Mouse (Mus musculus) frontal cortex, adult 2 months (tissue): Measurements from ENCODE around the gene Nup54. TPM values are rescaled to one million over a fixed set of nuclear protein-coding genes. Genes with fewer than 3 reads are reported as not detected.

Experiments
- DNase-seq, 2 experiments: peaks; one replicate each; pipeline ENCODE4 v3.0.0; 2022; ENCODE audit warnings: low spot score in 1 of 2; ENCODE audit errors: extremely low spot score in 1 of 2
- polyA plus RNA-seq: library from polyadenylated mRNA; depleted of rRNA; stranded (reverse); fragments of >200 nt; gene quantifications from 2 replicates; pipeline ENCODE4 v1.2.3, GENCODE M21; 2012

Nup54 gene
- polyA plus RNA-seq, 1 experiment = 27.7 TPM

DNA sequence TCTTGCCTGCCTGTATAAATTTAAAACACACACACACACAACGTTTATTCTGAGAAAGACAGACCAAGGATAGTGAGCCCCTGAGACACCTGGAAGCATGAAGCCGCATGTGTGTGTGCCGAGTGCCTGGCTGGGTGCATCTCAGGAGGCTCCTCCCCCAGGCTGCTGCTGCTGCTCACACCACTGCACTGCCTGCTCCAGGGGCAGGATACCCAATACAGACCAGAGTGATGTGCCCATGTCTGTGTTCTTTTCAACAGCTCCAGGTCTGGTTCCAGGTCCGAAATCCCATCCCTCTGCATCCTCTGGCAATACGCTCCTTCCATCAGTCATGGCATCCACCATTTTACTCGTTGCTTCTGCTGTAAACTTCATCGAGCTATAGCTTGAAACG is 21.0 kb downstream of the Nup54 start:
- DNase-seq = no peak

DNA sequence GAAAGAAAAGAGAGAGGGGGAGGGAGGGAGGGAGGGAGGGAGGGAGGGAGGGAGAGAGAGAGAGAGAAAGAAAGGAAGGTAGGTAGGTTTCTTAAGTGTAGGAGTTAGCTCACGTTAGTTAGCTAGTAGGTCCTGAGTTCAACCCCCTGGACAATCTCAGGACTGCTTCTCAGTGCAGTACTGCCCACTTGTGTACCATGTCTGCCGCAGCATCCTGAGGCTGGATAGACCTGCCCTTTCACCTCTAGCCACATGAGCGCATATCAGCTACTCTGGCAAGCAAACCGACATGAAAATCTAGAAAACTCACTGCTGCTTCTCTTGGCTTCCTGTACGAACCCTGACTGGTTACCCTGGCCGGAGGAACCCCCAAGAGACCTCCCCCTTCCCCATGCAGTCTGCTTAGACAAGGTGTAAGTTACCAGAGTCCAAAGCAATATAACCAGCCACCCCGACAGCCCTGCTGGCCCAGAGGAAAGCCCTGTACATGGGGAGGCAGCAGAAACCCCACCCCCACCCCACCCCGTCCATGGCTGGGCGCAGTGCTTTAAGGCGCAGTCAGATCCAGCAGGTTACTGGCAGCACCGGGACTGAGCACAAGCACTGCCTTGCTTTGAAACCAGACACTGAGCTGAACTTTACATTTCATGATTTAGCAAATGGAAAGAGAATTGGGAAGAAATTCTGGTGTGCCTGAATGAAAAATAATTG is 21.6 kb downstream of the Nup54 start:
- DNase-seq = no peak

DNA sequence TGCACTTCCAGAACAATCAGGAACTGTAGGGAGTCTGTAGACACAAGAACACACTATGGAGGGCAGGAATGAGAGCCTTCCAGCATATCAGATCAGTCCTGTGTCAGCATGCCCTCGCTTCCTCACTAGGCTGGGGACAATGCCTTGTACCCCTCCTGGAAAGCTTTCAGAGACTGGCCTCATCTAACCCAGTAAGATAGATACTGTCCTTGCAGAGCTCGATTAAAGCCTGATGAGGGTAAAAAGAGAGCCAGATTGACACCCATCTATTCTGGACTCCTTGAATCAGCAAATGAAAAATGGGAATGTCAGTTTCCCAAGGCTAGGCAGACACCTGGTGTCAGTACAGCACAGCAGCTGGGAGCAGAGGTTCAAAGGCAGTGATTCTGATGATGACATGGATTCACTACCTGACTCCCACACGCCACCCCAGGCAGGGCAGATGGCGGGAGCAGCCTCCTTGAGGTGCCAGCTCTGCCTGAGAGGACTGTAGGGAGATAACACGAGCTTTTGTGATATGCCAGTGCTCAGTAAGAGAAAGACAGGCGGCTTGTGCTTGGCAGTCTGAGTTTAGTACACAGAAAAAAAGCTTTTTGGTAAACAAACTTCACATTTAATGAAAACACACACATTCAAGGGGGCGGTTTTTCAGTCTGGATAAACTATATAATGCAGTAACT is 23.4 kb downstream of the Nup54 start:
- no peak for DNase-seq

DNA sequence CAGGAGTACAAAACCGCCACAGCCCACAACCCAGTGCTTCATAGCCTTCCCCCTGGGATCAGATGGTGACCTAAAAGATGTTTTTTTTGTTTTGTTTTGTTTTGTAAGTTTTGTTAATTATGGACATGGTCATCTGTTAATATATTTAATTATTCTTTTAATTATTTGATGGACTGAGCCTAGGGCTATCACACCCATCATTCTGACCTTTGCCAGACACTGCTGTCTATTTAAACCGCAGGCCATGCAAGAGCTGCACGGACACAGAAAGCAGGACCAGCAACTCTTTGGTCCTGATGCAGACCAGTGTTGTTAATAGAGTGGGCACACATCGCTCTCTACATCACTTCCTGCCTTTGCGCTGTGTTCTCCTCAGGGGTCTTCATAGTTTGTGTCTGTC is 24.5 kb downstream of the Nup54 start:
- DNase-seq = no peak

DNA sequence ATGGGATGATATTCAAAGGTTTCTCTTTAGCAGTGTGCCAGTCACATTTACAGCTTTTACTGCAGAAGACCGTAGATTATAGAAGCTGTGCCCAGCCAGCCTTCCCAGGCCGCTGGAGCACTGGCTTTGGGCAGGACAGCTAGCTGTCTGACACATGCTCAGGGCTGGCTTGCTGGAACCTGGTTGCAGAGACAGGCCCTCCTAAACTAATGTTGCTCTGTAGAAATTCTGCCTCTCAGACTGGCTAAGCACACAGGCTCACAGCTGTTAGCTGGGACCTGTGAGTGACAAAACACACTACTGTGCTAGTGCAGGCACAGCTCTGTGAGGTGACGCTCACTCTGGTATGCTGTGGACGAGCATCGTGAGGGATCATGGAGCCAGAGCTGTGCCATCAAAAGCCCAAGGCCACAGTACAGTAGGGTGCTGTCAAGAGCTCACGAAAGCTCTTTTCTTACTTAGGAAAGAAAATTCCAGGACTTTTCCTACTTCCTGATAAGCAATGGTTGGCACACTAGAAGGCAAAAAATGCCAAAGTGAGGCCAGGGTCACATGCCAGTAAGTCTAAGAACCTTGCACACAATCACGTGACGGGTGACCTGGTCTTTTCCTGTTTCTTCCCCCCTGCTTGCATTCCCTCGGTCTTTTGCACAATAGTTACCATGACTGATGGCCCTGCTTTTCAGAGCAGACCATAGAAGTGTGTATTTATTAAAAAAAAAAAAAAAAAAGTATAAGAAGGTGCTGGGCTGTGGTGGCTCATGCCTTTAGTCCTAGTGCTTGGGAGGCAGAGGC is 25.5 kb downstream of the Nup54 start:
- no peak for DNase-seq

DNA sequence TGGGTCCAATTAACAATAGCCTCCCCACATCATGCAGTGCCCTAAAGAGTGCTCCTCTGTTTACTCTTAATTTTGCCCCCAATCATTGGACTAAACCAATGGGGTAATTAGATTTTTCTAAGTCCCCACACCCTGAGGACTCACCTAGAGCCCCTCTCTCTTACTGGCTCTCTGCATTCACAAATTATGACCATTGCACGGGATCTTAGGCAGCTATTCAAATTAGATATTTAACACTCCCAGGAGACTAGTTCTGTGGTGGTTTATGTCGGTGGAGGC is 30.7 kb downstream of the Nup54 start:
- DNase-seq = no peak

DNA sequence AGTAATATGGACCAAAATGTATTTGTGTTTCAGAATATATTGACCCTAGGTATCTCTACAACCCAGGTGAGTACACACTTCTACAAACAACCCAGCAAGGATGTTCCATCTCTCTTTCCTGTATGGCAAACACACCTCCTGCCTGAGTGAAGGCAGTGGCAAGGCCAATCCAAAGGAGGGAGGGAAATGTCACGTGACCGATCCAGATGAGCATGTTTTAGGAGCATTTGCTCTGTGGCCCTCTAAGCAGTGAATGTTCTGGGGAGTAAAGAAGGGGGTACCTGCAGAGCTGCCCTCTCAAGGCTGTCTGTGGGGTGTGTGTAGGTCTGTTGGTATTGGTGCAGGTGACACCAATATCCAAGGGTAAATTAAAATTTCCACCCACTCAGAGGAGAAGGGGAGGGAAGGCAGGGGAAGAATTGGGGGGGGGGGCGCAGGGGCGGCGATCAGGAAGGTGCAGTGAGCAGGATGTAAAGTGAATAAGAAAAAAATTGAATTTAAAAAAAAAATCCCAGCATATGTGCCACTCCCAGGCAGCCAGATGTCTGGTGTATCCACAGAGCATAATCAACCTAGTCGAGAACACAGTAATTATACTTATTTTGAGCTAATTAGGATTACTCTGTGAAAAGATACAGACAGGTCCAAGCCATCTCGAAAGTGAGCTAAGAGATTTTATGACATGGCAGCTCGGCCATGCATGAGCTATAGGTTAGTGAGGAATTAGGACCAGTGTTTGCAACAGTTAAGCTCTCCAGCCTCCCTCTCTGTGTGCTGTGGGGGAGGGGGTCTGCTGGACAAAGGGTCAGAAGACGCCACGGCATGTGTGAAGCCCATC is 31.2 kb downstream of the Nup54 start:
- no peak for DNase-seq

DNA sequence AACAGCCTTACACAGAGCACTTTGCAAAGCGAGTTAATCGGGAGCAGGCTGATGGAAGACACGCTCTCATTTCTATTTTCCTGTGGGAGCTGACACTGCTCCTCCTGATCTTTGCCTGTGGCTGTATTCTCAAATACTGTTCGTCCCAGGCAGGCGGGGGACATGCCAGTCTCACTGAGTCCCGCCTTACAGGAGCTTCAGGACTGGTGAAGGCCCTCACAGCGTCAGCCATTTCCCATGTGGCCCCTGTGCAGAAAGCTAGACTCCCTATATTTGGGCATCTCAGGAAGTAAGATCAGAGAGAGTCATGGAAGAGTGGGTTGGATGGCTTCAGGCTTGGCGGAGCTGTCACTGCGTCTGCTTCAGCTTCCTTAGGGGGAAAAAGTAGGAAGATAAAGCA is 32.2 kb downstream of the Nup54 start:
- no peak for DNase-seq

DNA sequence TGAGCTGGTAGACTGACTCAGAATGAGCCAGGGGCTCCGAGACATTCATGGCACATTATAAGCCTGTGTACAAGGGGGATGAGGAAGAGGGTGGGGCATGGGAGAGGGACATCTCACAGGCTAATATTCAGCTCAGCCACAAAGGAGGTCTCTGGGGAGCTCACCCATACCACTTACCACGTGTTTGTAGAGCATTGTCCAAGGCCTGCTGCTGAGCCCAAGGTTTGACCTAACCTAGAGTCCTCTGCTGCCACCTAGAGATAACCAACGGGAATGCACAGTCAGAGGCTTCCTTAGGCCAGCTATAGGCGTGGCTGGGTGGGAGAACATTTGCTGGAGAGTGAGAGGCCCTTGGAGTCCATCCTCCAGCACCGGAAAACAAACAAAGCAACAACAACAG is 36.9 kb downstream of the Nup54 start:
- peak; percentile 54 to 89 for DNase-seq

DNA sequence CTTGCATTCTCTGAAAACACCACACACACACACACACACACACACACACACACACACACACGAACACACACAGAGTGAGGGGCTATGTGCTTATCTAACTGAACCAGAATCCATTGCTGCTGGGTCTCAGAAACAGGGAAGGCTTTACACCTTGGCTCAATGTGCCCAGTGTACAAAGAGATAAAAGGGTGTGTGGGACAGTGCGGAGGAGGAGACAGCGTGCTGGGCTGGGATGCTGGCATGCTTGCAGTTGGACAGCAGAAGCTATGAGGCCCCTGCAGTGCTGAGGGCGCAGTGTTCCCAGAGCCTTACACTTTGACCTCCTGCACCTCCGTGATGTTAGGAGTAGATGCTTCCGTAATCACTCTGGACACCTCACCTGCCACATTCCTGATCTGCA is 38.5 kb downstream of the Nup54 start:
- no peak for DNase-seq

DNA sequence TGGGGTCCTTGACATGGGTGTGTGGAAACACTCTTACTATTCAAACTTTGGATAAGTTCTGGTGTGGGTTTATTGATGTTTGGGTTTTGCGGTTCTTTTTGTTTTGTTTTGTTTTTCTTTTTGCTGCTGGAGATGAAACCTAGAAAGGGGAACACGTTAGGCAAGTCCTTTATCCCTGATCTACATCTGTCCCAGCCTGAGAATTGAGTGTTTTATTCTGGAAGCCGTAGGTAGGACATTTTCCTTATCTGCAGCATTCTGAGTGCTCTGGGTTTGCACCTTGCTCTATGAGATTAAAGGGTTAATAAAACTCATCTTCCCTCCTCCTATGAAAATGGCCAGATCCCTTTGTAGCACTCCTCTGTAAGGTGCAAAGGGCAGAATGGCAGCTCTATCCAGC is 39.3 kb downstream of the Nup54 start:
- DNase-seq = no peak

DNA sequence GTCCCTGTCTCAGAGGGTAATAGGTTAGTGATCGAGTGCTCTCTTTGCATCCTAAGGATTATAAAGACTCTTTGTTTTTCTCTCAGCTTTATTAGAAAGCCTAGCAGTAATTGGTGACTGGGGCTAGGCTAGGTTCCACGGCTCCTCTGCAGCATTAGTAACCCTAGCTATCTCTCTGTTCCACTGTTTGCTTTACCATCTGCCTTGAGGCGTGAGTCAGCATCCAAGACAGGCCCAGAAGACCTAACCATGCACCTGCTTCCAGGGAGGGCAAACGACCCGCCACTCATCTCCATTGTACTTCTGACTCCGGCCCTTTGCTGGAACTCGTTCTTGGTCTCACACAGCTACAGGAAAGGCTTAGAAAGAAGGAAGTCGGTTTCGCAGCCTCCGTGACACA is 41.2 kb downstream of the Nup54 start:
- DNase-seq = no peak

DNA sequence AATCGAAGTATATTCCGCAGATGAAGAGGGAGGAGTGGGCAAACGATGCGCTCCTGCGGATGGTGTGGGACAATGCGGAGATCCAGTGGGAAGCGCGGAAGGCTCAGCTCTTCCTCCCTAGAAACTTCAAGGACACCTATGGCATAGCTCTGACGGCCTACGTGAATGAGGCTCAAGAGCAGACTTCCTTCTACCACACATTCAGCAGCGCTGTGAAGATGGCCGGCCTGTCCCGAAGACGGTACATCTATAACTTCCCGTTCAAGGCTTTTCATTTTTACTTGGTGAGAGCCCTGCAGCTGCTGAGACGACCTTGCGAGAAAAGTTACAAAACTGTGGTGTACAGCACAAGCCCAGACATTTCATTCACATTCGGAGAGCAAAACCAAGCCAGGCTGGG is 42.5 kb downstream of the Nup54 start:
- DNase-seq = no peak

DNA sequence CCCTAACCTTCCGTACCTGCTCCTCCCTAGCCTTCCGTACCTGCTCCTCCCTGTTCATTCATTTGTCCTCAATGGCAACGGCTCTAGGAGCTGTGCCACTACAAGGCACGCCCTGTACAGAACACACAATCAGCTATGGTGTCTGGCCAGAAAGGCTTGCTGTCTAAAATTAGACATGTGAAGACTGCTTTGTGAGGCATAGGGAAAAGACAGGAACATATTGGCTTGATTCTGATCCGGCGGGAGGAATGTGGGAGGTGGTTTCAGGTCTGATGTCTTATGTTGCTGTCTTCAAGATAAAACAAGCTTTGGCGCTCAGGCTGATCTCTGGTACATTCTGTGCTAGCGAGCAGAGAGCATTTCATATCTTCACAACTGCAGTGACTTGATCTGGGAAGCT is 44.4 kb downstream of the Nup54 start:
- peak in 1 of 2 experiments; percentile 11 for DNase-seq

DNA sequence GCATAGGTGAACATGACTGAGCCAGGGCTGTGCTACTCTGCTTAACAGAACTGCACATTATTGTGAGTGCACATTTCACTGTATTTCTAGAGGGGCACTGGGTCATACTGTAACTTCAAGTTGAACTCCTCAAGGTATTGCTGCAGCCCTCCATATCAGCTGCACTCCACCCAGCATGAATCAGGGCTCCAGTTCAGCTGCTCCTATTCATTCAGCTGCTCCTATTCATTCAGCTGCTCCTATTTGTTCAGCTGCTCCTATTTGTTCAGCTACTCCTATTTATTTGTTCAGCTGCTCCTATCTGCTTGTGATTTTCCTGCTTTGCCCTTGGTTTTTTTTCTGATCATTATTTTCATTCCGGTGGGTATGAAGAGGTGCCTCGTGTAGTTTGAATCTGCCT is 45.0 kb downstream of the Nup54 start:
- no peak for DNase-seq

DNA sequence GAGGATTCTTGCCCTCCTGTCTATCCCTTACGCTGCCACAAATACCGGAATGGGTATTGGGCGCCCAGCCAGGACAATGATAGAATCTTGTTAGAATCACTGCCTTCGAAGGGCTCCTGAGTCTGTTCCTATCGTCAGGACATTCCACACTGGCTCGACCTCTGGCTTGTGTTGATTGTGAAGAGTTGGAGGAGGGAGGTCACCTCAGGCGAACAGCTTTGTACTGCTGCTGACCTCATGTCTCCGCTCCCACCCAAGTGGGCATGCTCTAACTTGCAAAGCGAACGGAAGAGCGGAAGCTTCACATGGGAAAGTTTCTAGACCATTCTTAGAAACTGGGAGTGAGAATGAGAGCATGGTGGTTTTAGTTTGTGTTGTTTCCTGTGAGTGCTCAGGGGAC is 47.6 kb downstream of the Nup54 start:
- no peak for DNase-seq

DNA sequence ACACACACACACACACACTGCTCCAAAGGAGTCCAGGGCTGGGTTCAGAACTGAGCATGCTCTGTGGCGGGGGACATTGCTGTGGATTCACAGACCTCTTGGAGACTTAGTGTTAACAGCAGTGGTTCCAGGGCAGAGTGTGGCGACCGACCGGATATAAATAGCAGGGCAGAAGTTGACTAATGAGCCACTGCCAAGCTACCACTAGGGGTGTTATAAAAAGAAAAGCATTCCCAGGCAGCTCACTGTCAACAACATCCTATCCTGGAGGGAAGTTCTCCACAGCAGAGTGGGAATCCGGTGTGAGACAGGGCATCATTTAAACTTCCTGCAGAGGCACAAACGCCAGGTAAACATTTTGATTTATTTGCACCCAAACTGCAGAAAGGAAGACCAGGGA is 48.4 kb downstream of the Nup54 start:
- DNase-seq = no peak

DNA sequence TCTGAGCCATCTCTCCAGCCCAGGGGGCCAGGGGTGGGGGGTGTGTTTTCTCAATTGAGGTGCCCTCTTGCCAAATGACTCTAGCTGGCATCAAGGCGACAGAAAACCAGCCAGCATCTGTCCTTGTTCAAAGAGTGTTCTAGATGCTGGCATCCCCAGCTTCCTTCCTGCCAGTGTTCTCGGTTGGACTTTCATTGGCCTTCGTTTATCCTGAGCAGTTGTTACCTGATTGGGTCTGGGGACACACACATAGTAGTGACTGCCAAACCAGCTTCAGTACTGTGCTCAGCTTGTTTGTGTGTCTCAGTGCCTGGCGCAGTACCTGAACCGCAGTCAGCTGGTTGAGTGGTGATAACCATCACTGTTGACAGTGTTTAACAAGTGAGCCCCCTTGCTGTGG is 48.9 kb downstream of the Nup54 start:
- DNase-seq = no peak

DNA sequence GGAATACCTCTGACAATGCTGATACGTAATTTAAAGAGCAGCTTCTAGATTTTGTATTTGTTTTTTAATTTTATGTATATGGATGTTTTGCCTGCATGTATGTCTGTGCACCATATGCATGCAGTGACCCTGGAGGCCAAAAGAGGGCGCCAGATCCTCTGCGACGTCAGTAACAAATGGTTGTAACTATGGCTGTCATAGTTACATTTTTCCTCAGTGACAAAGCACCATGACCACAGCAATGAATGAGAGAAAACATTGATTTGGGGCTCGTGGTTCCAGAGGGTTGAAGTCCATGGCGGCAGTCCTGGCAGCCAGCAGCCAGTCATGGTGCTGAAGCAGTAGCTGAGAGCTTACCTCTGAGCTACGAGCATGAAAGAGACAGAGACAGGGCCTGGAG is 50.2 kb downstream of the Nup54 start:
- DNase-seq = no peak

DNA sequence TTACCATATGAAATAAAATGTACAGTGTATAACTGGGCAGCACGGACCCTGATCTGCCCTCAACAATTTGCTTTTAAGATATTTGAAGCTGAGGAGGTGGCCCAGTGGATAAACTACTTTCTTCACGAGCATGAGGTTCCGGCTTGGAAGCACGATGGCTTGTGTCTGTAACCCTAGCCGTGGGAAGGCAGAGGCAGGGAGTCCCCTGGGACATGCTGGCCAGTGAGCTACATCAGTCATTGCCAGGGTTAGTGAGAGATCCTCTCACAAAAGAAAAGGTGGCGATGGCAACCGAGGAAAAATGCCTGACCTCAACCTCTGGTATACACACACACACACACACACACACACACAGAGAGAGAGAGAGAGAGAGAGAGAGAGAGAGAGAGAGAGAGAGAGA is 51.3 kb downstream of the Nup54 start:
- DNase-seq = no peak

DNA sequence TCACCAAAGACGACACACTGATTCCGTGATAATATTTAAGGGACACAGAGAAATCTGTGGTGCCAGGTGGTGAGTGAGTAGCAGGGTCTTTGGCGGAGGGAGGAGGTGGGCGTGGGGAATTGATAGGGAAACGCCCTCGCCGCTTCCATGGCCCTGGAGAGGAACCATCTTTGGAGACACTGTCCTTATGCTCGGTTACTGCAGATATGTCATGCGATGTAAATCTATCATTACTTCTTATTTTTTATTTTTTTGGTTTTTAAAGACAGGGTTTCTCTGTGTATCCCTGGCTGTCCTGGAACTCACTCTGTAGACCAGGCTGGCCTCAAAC is 52.7 kb downstream of the Nup54 start:
- no peak for DNase-seq
